Mouse (Mus musculus) hindlimb bud, embryonic 11.5 days (tissue): Measurements from ENCODE around the gene Dlec1.

Experiments used
- DNase-seq: peaks from one replicate; pipeline ENCODE4 v3.0.0-alpha.2; 2012; ENCODE audit warnings: low read depth, low spot score; ENCODE audit errors: extremely low spot score

Dlec1 gene

DNA sequence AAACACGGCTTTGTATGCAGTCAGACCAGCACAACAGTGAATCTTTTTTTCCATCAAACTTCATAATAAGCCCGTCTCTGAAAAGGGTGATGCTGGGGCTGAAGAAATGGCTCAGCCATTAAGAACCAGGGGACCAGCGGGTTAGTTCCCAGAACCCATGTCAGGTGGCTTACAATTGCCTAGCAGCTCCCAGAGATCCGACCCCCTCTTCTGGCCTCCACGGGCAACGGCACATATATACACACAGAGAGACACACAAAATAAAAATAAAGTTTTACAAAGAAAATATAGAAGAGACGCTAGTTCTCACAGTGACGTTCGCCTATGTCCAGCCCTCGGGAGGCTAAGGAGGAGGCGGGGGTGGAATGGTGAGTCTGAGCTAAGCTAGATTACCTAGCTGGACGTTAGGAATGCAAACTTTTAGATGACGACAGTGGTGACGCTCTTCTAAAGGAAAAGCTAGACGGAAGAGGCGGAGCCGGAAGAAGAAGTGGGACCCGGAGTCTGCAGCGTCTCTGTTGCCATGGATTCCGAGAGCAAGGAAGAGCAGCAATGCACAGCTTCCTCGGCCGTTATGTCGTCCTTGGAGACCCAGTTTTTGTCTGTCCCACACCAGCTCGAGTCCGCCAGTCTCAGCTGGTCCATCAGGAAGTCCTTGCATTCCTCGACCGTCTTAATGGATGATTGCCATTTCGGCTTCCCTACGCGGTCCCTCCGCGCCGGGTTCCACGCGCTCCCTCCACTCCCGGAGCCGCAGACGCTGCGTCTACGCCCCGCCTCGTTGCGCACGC, at the start of gene Dlec1:
Dlec1 (plus strand) TSS at position 487 of the 791 bp plus-strand sequence.
- peak; percentile 91 for DNase-seq

GRCm38 (mm10) chr9:119053964-119054576, 48.2 kb upstream of the Dlec1 start:
- DNase-seq = no peak

GRCm38 (mm10) chr9:119055336-119055735, 46.9 kb upstream of the Dlec1 start:
- no peak for DNase-seq

DNA sequence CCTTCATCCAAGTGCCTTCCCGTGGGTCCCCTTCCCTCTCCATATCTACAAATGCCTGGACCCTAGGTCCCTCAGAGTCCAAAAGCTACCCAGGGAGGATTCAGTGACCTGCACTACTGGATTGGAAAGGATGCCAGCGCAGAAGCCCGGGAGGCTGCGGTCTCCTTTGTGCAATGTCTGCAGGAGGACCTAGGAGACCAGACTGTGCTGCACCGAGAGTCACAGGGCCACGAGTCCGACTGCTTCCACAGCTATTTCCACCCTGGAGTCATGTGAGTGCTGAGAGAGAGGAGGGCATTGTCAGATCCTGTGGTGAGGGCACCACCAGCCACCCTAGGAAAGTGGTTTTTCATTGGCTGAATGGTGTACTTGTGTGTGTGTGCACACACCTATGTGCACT, 44.0 kb upstream of the Dlec1 start:
- no peak for DNase-seq

DNA sequence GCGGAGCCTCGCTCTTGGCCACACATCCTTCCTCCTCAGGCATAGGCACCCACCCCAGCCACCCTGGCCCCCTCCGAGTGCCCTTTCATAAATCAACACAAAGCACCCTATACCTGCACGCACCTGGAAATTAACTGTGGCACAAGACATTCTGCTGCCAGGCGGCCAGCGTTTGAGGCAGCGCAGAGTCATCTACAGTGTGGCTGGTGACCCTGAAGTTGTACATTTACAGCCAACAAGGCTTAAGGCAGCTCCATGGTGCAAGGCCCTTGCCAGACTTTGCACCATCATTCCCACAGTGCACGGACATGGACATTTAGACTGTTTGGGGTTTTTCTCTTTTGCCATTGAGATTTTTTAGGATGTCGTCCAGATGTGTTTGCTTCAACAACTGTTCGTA, 41.6 kb upstream of the Dlec1 start:
- no peak for DNase-seq

DNA sequence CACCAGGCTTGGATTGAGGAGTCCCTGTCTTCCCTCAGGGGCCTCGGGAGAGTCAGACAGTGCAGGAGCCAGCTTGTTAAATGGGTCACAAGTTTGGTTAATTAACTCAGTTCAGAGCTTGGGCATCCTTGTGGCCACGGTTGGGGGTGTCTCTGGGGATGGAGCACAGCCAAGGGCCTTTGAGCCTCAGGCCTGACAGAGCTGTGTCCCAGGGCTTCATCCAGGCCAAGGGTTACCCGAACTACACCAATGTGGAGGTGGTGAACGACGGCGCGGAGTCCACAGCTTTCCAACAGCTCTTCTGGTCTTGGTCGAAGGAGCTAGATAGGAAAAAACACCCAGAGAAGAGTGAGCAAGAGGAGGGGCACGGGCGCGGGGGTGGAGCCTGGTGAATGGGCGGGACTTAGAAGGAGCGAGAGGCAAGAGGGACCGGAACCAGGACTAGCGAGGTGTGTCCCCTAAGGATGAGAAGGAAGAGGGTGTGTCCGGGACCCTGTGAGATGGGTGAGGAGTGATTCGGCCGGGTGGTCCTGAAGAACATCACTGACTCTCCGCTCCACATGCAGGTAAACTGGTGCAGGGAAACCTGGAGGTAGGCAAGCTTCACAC, 39.1 kb upstream of the Dlec1 start:
- no peak for DNase-seq

GRCm38 (mm10) chr9:119064296-119064695, 38.0 kb upstream of the Dlec1 start:
- DNase-seq = no peak

DNA sequence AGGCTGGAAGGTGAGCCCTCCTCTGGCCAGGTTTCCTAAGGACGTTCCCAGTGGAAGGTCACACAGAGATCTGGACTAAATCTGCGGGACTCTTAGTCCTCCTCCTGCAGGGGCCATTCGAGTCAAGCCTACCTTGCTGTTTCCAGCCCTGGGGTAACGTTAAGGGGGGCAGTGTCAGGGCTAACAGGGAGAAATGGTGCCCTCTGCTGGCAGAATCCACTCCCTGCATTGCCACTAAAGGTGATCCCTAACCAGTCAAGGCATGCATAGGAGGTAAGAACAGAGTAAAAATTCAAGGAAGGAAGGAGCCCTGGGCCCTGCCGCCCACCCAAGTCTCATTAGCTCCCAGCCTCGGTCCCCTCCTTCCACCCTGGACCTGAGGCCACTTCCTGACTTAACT, 34.7 kb upstream of the Dlec1 start:
- peak; percentile 74 for DNase-seq

GRCm38 (mm10) chr9:119068266-119068665, 34.0 kb upstream of the Dlec1 start:
- no peak for DNase-seq

DNA sequence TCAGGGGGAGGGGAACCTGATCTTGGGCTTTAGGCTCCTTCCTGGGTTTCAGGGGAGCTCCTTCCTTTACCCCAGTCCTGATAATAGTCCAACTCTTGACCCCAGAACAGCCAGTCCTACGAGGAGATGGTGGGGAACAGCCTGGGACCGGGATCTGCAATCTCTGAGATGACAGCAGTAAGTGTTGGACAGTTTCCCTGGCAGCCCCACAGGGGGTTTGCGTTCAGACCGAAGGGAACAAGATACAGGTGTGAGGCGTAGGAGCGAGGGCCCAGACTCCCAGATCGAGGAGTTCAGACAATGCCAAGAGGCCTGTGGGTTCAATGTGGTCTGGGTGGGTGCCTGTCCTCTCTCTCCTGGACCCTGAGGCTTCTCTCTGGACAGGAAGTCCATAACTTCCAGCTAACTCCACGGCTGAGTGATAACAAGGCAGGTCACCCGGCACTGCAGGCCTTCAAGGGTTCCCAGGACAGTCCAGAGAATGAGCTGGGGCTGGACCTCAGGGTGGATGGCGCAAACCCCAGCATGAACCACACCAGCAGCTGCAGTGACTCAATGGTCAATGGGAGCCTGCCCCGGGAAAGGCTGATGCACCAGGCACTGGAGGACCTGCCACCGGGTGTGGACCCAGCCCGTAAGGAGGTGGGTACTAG, 32.0 kb upstream of the Dlec1 start:
- no peak for DNase-seq

GRCm38 (mm10) chr9:119071786-119072185, 30.5 kb upstream of the Dlec1 start:
- DNase-seq = no peak

- DNase-seq = no peak
These were observed 28.9 kb upstream of the Dlec1 start for GRCm38 (mm10) chr9:119073184-119073895.

DNA sequence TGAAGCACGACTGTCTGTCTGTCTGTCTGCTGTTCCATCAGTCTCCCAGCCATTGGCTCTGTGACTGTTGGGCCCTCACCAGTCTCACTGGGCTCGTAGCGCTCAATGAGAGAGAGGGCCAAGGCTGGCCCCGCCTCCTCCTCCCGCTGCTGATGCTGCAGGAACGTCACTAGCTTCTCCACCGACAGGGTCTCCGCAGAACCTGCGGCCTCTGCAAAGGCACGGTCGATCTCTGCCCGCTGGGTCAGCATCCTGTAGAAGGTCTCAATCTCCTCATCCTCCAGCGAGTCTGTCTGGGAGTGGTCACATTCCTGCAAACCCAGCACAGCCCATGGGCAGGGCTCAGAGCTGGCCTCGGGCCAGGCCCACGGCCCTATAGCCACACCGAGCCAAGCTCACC, 26.6 kb upstream of the Dlec1 start:
- DNase-seq = no peak

DNA sequence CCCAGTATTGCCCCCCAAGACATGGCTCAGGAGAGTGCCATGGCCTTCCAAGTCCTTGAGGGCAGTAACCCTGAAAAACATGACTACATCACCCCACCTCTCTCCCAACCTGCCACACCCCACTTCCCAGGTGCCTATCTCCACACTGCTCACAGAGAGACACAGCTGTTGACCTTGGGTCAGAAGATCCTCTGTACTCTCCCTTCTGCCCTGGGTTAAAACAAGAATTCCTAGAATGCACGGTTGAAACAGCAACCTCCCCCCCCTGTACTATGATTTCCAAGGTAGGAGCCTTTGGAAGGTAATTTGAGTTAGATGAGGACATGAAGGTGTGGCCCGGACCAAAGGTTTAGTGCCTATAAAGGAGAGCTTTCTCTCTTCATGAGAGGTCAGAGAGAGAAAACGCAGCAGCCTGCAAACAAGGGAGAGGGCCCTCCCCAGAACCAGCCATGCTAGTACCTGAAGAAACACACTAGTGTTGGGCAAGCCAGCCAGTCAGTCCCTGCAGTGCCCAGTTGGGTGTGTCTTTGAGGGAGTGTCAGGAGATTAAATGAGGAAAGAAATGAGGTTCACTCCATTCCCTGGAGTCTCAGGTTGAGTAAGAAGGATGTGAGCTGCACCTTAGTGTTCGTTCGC, 22.1 kb upstream of the Dlec1 start:
- no peak for DNase-seq

DNA sequence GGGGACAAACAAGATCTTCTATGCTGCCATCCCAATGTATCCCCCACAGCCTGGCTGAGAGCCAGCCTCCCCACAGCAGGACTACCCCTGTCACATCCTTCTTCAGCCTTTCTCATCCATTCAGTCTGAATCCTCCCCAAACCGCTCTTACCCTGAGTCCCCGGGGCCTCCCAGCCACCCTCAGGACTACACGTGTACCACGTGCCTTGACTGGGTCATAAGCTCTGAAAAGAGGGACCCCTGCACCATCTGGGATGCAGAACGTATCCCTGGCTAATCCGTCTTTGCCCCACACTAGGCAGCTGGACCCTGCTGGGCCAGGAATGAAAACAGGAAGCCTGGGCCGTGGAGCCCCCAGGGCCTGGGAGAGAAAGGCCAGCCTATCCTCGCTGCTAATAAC, 20.2 kb upstream of the Dlec1 start:
- DNase-seq = no peak

GRCm38 (mm10) chr9:119082656-119083430, 19.4 kb upstream of the Dlec1 start:
- no peak for DNase-seq

DNA sequence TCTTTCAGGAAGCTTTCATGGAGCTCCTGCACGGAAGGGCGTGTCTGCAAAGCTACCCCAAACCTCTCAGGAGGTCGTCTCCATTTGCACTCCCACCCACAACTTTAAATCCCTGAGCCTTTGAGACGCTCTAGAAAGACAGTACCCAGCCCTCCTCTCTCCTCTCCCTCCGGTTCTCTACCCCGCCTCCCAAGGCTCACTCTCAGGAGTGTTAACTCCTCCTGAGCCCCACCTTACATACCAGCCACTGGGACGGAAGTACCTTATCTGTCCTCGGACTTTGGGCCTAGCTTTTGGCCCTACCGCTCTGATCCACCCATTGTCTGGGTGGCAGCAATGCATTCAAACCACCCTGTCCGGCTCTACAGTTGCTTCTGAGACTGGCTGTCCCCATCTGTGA, 18.3 kb upstream of the Dlec1 start:
- no peak for DNase-seq

DNA sequence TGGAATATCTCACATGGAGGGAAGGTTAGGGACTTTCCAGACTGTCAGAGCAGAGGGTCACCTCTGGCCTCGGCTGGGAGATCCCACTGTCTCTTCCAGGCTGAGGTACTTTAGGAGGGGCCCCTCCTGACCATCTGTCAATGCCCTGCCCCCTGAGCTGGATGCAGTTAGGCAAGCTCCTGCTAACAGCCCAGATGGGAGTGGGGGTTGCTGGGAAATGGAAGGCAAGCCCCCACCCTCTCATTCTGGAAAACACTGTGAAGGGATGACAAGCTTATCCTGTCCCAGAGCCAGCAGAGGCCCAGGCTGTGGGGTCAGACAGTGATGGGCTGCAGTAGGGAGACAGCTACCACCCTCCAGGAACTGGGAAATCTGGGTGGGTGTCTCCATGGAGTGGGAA, 15.8 kb upstream of the Dlec1 start:
- DNase-seq = no peak

GRCm38 (mm10) chr9:119087309-119087708, 15.0 kb upstream of the Dlec1 start:
- DNase-seq = no peak
